Mouse (Mus musculus) CH12.LX (cell line): ENCODE data around the gene Med29.

Experiments used
- BHLHE40 ChIP-seq: IDR thresholded peaks from 2 replicates; pipeline ENCODE4 v1.6.1; 2011; ENCODE audit warnings: mild to moderate bottlenecking, low read depth, low read length, improper control_type of control experiment
- CTCF ChIP-seq, 2 experiments: IDR thresholded peaks in 1 of 2; conservative IDR thresholded peaks in 1 of 2; 2 replicates each; pipeline ENCODE4 v1.5.1; 2011 to 2012; ENCODE audit warnings: low read depth in 2 of 2, low read length in 2 of 2, improper control_type of control experiment in 1 of 2, inconsistent platforms in 1 of 2, mild to moderate bottlenecking in 1 of 2, moderate library complexity in 1 of 2
- E2F4 ChIP-seq: IDR thresholded peaks from 2 replicates; pipeline ENCODE4 v1.6.1; 2011; ENCODE audit warnings: low read depth, low read length, improper control_type of control experiment; ENCODE audit not compliant: insufficient replicate concordance
- EP300 ChIP-seq: IDR thresholded peaks from 2 replicates; pipeline ENCODE4 v1.6.1; 2011; ENCODE audit warnings: low read length, improper control_type of control experiment
- IRF4 ChIP-seq: IDR thresholded peaks from 2 replicates; pipeline ENCODE4 v1.6.1; 2014; ENCODE audit warnings: low read depth, mild to moderate bottlenecking, inconsistent platforms, low read length, improper control_type of control experiment
- MEF2A ChIP-seq: IDR thresholded peaks from 2 replicates; pipeline ENCODE4 v1.6.1; 2014; ENCODE audit warnings: low read depth, mild to moderate bottlenecking, inconsistent platforms, low read length, improper control_type of control experiment, borderline replicate concordance
- MXI1 ChIP-seq: IDR thresholded peaks from 2 replicates; pipeline ENCODE4 v1.6.1; 2011; ENCODE audit warnings: mild to moderate bottlenecking, low read depth, low read length, improper control_type of control experiment
- NELFE ChIP-seq: IDR thresholded peaks from 2 replicates; pipeline ENCODE4 v1.6.1; 2011; ENCODE audit warnings: low read depth, low read length, improper control_type of control experiment
- POLR2A ChIP-seq: IDR thresholded peaks from 2 replicates; pipeline ENCODE4 v1.6.1; 2011; ENCODE audit warnings: low read depth, mild to moderate bottlenecking, improper control_type of control experiment, low read length

GRCm38 (mm10) chr7:28354596-28354995 lies 37.9 kb downstream of the Med29 start:
- TF ChIP-seq POLR2A (no peak), CTCF (conservative IDR thresholded peaks at IDR 0.05 in 1 of 2, IDR thresholded peaks at IDR 0.05 in 1 of 2; ENCODE audit: low read depth in 2 of 2, low read length in 2 of 2) (no peak), BHLHE40 (no peak), E2F4 (no peak), EP300 (no peak), NELFE (no peak), MEF2A (no peak), MXI1 (no peak), IRF4 (no peak)
